Mouse (Mus musculus): ENCODE data around the gene Plekha6. TPM values are rescaled to one million over a fixed set of nuclear protein-coding genes. Genes with fewer than 3 reads are reported as not detected.

Gene Plekha6
- polyA plus RNA-seq, 1 experiment = 0.57 TPM

GRCm38 (mm10) chr1:133231523-133232193 is 67.6 kb downstream of the Plekha6 start:
- H3K4me1 ChIP-seq = peaks cover 20% of the 10 kb centered on the region
- no peaks in the 10 kb centered on the region for H3K36me3 ChIP-seq (replicated peaks; ENCODE audit: low read length)
- H3K9me3 ChIP-seq = no peaks in the 10 kb centered on the region
- TF ChIP-seq FLI1 (IDR thresholded peaks at IDR 0.05; ENCODE audit: low read length) (no peak), GATA1 (IDR thresholded peaks at IDR 0.05; ENCODE audit: borderline replicate concordance, low read length) (no peak)
- no peak overlapping the region for H3K4me3 ChIP-seq (replicated peaks)
- H3K27me3 ChIP-seq (replicated peaks) = peaks cover 75% of the 10 kb centered on the region

- H3K9me3 ChIP-seq = no peaks in the 10 kb centered on the region
- no peak for TF ChIP-seq FLI1 (IDR thresholded peaks at IDR 0.05; ENCODE audit: low read length)
- no peak for TF ChIP-seq GATA1 (IDR thresholded peaks at IDR 0.05; ENCODE audit: borderline replicate concordance, low read length)
- no peaks in the 10 kb centered on the region for H3K36me3 ChIP-seq (replicated peaks; ENCODE audit: low read length)
- H3K4me3 ChIP-seq (replicated peaks) = no peak overlapping the region
- peaks cover 20% of the 10 kb centered on the region for H3K4me1 ChIP-seq
- H3K27me3 ChIP-seq (replicated peaks) = peaks cover 76% of the 10 kb centered on the region
These were observed 71.9 kb downstream of the Plekha6 start for GRCm38 (mm10) chr1:133235909-133236308.

- Histone ChIP-seq H3K36me3 (replicated peaks; ENCODE audit: low read length) (no peaks in the 10 kb centered on the region), H3K27me3 (replicated peaks) (peaks cover 75% of the 10 kb centered on the region), H3K4me1 (peaks cover 20% of the 10 kb centered on the region)
These were observed 72.9 kb downstream of the Plekha6 start for GRCm38 (mm10) chr1:133236693-133237440.

GRCm38 (mm10) chr1:133237670-133238069 is 73.7 kb downstream of the Plekha6 start:
- H3K27me3 ChIP-seq (replicated peaks) = peaks cover 69% of the 10 kb centered on the region
- no peaks in the 10 kb centered on the region for H3K36me3 ChIP-seq (replicated peaks; ENCODE audit: low read length)
- peak overlapping the region; percentile 86 for H3K4me3 ChIP-seq (replicated peaks)
- TF ChIP-seq FLI1 (IDR thresholded peaks at IDR 0.05; ENCODE audit: low read length) (no peak), GATA1 (IDR thresholded peaks at IDR 0.05; ENCODE audit: borderline replicate concordance, low read length) (no peak)
- no peaks in the 10 kb centered on the region for H3K9me3 ChIP-seq
- H3K4me1 ChIP-seq = peaks cover 20% of the 10 kb centered on the region

More at GRCm38 (mm10) chr1:133236693-133237440, 72.9 kb downstream of the Plekha6 start:
- no peak for TF ChIP-seq FLI1 (IDR thresholded peaks at IDR 0.05; ENCODE audit: low read length)
- no peak for TF ChIP-seq GATA1 (IDR thresholded peaks at IDR 0.05; ENCODE audit: borderline replicate concordance, low read length)
- H3K4me3 ChIP-seq (replicated peaks) = peak overlapping the region; percentile 53
- H3K9me3 ChIP-seq = no peaks in the 10 kb centered on the region

DNA sequence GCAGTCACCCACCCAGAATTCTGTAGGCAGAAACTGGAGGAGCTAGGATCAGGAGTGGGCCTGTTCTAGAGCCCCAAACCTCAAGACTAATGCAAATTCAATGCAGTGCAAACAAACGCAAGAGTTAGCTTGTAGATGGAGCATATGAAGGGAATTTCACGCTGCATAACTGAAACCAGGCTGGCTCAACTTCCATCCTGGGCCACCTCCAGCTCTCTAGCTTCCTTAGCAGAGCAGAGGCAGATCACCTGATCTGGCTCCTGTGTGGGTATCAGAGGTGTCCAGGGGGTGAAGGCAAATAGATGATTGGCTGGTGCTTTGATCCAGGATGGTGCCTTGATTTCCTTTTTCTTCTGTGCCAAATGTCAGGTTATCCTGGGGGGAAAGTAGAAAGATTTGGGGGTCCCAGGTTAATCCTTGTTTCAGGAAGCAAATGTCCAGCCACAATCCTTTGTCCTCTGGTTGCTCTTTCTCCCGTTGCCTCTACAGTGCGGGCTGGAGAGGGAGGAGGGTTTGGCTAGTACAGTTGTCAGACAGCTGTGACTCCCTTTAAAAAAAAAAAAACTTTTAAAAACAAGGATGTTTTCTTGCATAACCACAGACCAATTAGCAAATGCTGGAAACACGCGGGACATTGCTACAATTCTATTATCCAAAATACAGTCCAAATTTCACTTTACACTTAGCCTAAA is 75.3 kb downstream of the Plekha6 start:
- peaks cover 2% of the 10 kb centered on the region; the same call in 1 of the 2 replicates for H3K9me3 ChIP-seq
- H3K27me3 ChIP-seq (replicated peaks) = peaks cover 63% of the 10 kb centered on the region

DNA sequence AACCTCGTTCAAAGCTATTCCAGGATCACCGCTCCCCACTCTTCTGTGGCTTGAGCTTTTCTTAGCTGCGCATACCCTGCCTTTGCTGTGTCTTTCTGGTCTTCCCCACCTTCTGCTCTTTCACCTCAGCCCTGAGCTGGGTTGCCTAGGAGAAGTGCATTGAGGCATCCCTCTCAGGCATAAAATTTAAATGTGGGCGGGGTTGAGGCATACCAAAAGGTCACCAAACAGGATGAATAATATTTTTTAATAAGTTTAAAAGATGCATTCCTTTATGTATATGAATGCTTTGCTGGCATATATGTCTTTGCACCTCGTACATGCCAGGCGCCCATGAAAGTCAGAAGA is 75.8 kb downstream of the Plekha6 start:
- peaks cover 2% of the 10 kb centered on the region; the same call in 1 of the 2 replicates for H3K9me3 ChIP-seq
- peaks cover 62% of the 10 kb centered on the region for H3K27me3 ChIP-seq (replicated peaks)
- peaks cover 25% of the 10 kb centered on the region for H3K4me1 ChIP-seq
- TF ChIP-seq FLI1 (IDR thresholded peaks at IDR 0.05; ENCODE audit: low read length) (no peak), GATA1 (IDR thresholded peaks at IDR 0.05; ENCODE audit: borderline replicate concordance, low read length) (no peak)
- no peaks in the 10 kb centered on the region for H3K36me3 ChIP-seq (replicated peaks; ENCODE audit: low read length)
- no peak overlapping the region for H3K4me3 ChIP-seq (replicated peaks)

More for the DNA sequence above, 75.3 kb downstream of the Plekha6 start:
- no peak for TF ChIP-seq FLI1 (IDR thresholded peaks at IDR 0.05; ENCODE audit: low read length)
- no peak for TF ChIP-seq GATA1 (IDR thresholded peaks at IDR 0.05; ENCODE audit: borderline replicate concordance, low read length)
- Histone ChIP-seq H3K36me3 (replicated peaks; ENCODE audit: low read length) (no peaks in the 10 kb centered on the region), H3K4me1 (peaks cover 20% of the 10 kb centered on the region), H3K4me3 (replicated peaks) (no peak overlapping the region)

- Histone ChIP-seq H3K27me3 (replicated peaks) (peaks cover 70% of the 10 kb centered on the region), H3K36me3 (replicated peaks; ENCODE audit: low read length) (no peaks in the 10 kb centered on the region), H3K4me3 (replicated peaks) (no peak overlapping the region), H3K4me1 (peaks cover 28% of the 10 kb centered on the region), H3K9me3 (peaks cover 2% of the 10 kb centered on the region; the same call in 1 of the 2 replicates)
- TF ChIP-seq FLI1 (IDR thresholded peaks at IDR 0.05; ENCODE audit: low read length) (no peak), GATA1 (IDR thresholded peaks at IDR 0.05; ENCODE audit: borderline replicate concordance, low read length) (no peak)
These were observed 76.9 kb downstream of the Plekha6 start for GRCm38 (mm10) chr1:133240881-133241280.

GRCm38 (mm10) chr1:133244668-133245067 is 80.7 kb downstream of the Plekha6 start:
- H3K36me3 ChIP-seq (replicated peaks; ENCODE audit: low read length) = no peaks in the 10 kb centered on the region
- TF ChIP-seq FLI1 (IDR thresholded peaks at IDR 0.05; ENCODE audit: low read length) (no peak), GATA1 (IDR thresholded peaks at IDR 0.05; ENCODE audit: borderline replicate concordance, low read length) (no peak)
- H3K9me3 ChIP-seq = peaks cover 2% of the 10 kb centered on the region; the same call in 1 of the 2 replicates
- H3K27me3 ChIP-seq (replicated peaks) = peaks cover 57% of the 10 kb centered on the region
- H3K4me3 ChIP-seq (replicated peaks) = peak overlapping the region; percentile 7
- peaks cover 8% of the 10 kb centered on the region for H3K4me1 ChIP-seq

GRCm38 (mm10) chr1:133245690-133246619 is 81.9 kb downstream of the Plekha6 start:
- Histone ChIP-seq H3K27me3 (replicated peaks) (peaks cover 57% of the 10 kb centered on the region), H3K9me3 (peaks cover 2% of the 10 kb centered on the region; the same call in 1 of the 2 replicates), H3K4me1 (peaks cover 8% of the 10 kb centered on the region), H3K4me3 (replicated peaks) (no peak overlapping the region), H3K36me3 (replicated peaks; ENCODE audit: low read length) (no peaks in the 10 kb centered on the region)
- no peak for TF ChIP-seq FLI1 (IDR thresholded peaks at IDR 0.05; ENCODE audit: low read length)
- no peak for TF ChIP-seq GATA1 (IDR thresholded peaks at IDR 0.05; ENCODE audit: borderline replicate concordance, low read length)
